Mouse (Mus musculus): ENCODE measurements around the gene Scgb2b18. TPM values are rescaled to one million over a fixed set of nuclear protein-coding genes. Genes with fewer than 3 reads are reported as not detected.

Gene Scgb2b18
- not detected for polyA plus RNA-seq (2017; shearing (Covaris generic))

DNA sequence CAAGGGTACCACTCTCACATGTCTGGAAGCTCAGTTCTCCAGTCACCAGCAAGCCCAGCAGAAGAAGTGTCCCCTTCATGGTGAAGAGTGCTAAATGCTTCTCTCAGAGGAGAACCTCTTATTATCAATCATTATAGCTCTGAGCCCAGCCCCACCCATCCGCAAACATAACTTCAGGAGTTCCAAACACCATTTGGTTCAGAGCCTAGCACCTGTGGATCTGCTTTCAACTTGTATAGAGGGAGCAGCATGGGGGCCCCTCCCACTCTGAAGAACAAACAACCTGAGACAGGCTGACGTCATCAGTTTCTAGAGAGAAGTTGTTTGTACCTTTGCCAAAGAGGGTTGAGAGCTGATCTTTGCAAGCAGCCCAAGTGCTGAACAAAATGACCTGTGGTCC is at the start of gene Scgb2b18:
TSS of gene Scgb2b18 (minus strand) at position 101 of the 400 bp plus-strand sequence.

GRCm38 (mm10) chr7:33185268-33185667 is 11.6 kb upstream of the Scgb2b18 start, which contains the start of gene Scgb1b18:
Gene Scgb1b18, plus strand, starts transcription at chr7:33185568.

Other genes with a start within 250 kb of the Scgb2b18 start
- not detected for gene Scgb2b17, start 117.3 kb downstream of the Scgb2b18 start, polyA plus RNA-seq (2017; shearing (Covaris generic))
- gene Scgb1b17, start 110.4 kb downstream of the Scgb2b18 start, polyA plus RNA-seq (2017; shearing (Covaris generic)): not detected
- not detected for gene Scgb1b18, start 11.7 kb upstream of the Scgb2b18 start, polyA plus RNA-seq (2017; shearing (Covaris generic))
- not detected for gene Scgb2b19, start 106.5 kb upstream of the Scgb2b18 start, polyA plus RNA-seq (2017; shearing (Covaris generic))
- not detected for gene Scgb1b19, start 113.4 kb upstream of the Scgb2b18 start, polyA plus RNA-seq (2017; shearing (Covaris generic))
- gene Scgb2b20, start 192.5 kb upstream of the Scgb2b18 start, polyA plus RNA-seq (2017; shearing (Covaris generic)): not detected
- not detected for gene Scgb1b20, start 199.4 kb upstream of the Scgb2b18 start, polyA plus RNA-seq (2017; shearing (Covaris generic))